Mouse (Mus musculus): ENCODE measurements around the gene Ankrd31. TPM values are rescaled to one million over a fixed set of nuclear protein-coding genes. Genes with fewer than 3 reads are reported as not detected.
"Not testable (repeated sequence)": the region's sequence is repeated elsewhere in the genome, so short reads cannot be mapped to it uniquely, and the experiment has no call there.

Ankrd31 gene
- total RNA-seq, 2 experiments from 2014 or later: 0.20 to 0.74 TPM

- no peak for DNase-seq (ENCODE audit: low spot score in 2 of 2)
These were observed 188.2 kb downstream of the Ankrd31 start for GRCm38 (mm10) chr13:96936173-96936777.

GRCm38 (mm10) chr13:96937059-96937558 lies 189.0 kb downstream of the Ankrd31 start:
- no peak for DNase-seq (ENCODE audit: low spot score in 2 of 2)

DNA sequence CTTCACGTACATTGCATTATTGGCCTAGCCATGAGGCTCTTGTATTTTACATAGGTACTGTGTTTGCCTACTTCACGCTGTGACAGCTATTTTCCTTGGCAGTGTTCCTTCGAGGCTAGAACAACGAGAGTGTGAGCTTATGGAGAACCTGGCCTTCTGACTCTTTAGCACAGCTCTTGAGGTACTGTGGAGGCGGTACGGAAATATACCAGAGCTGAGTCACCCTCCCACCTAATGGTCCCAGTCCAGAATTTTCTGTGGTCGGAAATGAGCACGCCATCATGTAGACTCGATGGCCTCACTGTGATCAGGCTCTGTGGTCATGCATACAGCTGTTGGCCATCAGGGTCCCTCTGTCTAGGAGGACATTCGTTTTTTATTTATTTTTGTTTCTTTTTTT lies 191.6 kb downstream of the Ankrd31 start:
- DNase-seq (ENCODE audit: low spot score in 2 of 2): no peak

- not testable (repeated sequence) for DNase-seq (ENCODE audit: low spot score in 2 of 2)
These were observed 193.4 kb downstream of the Ankrd31 start for GRCm38 (mm10) chr13:96941481-96941880.

- peak in 1 of 2 experiments; percentile 53 for DNase-seq (ENCODE audit: low spot score in 2 of 2)
These were observed 195.5 kb downstream of the Ankrd31 start for GRCm38 (mm10) chr13:96943571-96943970.

- DNase-seq (ENCODE audit: low spot score in 2 of 2): no peak
These were observed 197.7 kb downstream of the Ankrd31 start for GRCm38 (mm10) chr13:96945748-96946147.

GRCm38 (mm10) chr13:96947722-96948121 lies 199.7 kb downstream of the Ankrd31 start:
- no peak for DNase-seq (ENCODE audit: low spot score in 2 of 2)

DNA sequence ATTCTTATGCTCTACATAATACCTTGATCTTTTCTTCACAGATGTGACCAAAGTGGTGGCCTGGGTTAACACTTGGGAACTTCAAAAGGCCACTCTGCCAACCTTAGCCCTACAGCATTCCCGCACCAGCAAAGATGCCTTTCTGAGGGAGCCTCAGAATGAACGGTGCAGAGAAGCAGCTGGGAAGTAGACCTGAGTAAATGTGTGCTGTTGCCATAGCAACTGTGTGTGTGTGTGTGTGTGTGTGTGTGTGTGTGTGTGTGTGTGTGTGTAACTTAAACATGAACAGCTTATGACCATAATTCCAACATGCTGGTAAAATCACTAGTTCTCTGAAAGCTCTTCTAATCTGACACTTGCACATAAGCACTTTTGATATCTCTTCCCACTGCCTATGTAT lies 203.8 kb downstream of the Ankrd31 start:
- DNase-seq (ENCODE audit: low spot score in 2 of 2): no peak

DNA sequence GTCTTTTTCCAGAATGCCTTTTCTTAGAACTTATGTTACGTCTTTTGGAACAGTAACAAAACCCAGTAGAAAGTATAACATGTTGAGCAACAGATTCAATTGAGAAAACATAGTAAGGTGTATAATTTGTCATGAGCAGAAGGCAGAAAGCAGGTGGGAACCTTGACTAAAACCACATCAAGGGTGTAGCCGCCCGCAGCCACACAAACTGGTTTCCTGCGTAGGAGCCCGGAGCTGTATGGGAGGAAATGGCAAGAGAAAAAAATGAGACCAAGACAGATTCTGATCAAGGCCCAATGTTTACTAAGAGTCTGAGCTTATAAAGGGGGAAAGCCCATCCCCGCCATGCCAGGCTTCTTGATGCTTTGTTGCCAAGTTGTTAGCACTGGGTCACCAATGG lies 208.4 kb downstream of the Ankrd31 start:
- DNase-seq (ENCODE audit: low spot score in 2 of 2): no peak

Other genes with a start within 250 kb of the Ankrd31 start
- gene Polk, start 205.7 kb upstream of the Ankrd31 start, total RNA-seq (2021): 10 to 100 TPM; 13.5 to 14.3 TPM
- gene Col4a3bp, start 205.7 kb upstream of the Ankrd31 start, total RNA-seq (2021): 10 to 100 TPM; 65.4 to 73.8 TPM
- 100 to 1,000 TPM; 111 to 128 TPM for gene Hmgcr, start 77.3 kb upstream of the Ankrd31 start, total RNA-seq (2021)
- 1 to 10 TPM; 2.4 to 2.9 TPM for gene Gcnt4, start 176.4 kb downstream of the Ankrd31 start, total RNA-seq (2021)